Mouse (Mus musculus) liver, adult 2 months (tissue): ENCODE measurements at regions not wholly inside any gene's neighbourhood (a gene's known extent, or its start where the extent isn't known, plus 50 kb on each side); places are given as distances from the start of the nearest gene placed in this dataset.
A peak's percentile ranks its signal among the peaks of the same experiment; 100 is the strongest.

ENCODE experiments used
- DNase-seq: peaks from one replicate; pipeline ENCODE4 v3.0.0-alpha.2; 2011; ENCODE audit warnings: low read depth, low spot score; ENCODE audit errors: extremely low read depth
- H3K27ac ChIP-seq: fragments of 200-500 bp; replicated peaks from 2 replicates; pipeline ENCODE4 v1.5.1; 2012; ENCODE audit warnings: low read depth, mild to moderate bottlenecking, control low read depth, inconsistent platforms, low read length; ENCODE audit not compliant: insufficient read depth
- H3K27me3 ChIP-seq: fragments of 200-500 bp; 2 replicates; pipeline ENCODE4 v1.6.1; 2012; ENCODE audit warnings: mild to moderate bottlenecking, moderate library complexity, low read length, inconsistent platforms; ENCODE audit not compliant: control insufficient read depth, insufficient read depth
- H3K36me3 ChIP-seq: fragments of 200-500 bp; 2 replicates; pipeline ENCODE4 v1.6.1; 2012; ENCODE audit warnings: low read length, inconsistent platforms; ENCODE audit not compliant: control insufficient read depth, insufficient read depth
- H3K4me1 ChIP-seq: fragments of 200-500 bp; 2 replicates; pipeline ENCODE4 v1.6.1; 2011; ENCODE audit warnings: low read length; ENCODE audit not compliant: control insufficient read depth, insufficient read depth
- H3K4me3 ChIP-seq: fragments of 200-500 bp; 2 replicates; pipeline ENCODE4 v1.5.1; 2011; ENCODE audit warnings: low read depth, mild to moderate bottlenecking, control low read depth, low read length, moderate library complexity; ENCODE audit not compliant: insufficient read depth
- H3K79me2 ChIP-seq: fragments of 200-500 bp; 2 replicates; pipeline ENCODE4 v1.6.1; 2012; ENCODE audit warnings: inconsistent platforms, mild to moderate bottlenecking, low read length, moderate library complexity; ENCODE audit not compliant: control insufficient read depth, insufficient read depth
- H3K9ac ChIP-seq: fragments of 200-500 bp; 2 replicates; pipeline ENCODE4 v1.6.1; 2012; ENCODE audit warnings: low read depth, mild to moderate bottlenecking, control low read depth, inconsistent platforms, low read length
- CTCF ChIP-seq: fragments of 200-500 bp; IDR thresholded peaks from 2 replicates; pipeline ENCODE4 v1.5.1; 2011; ENCODE audit warnings: low read depth, low read length, control low read depth
- POLR2A ChIP-seq: fragments of 200-500 bp; IDR thresholded peaks from 2 replicates; pipeline ENCODE4 v1.6.1; 2011; ENCODE audit warnings: low read length, control low read depth; ENCODE audit not compliant: insufficient read depth; ENCODE audit errors: extremely low read depth
- WGBS: fragments of 180-500 bp; shearing (Covaris S2); methylation state at CpG from one replicate; pipeline ENCODE4 v1.1.7; 2018; 5-methylcytosine and 5-hydroxymethylcytosine counted together

DNA sequence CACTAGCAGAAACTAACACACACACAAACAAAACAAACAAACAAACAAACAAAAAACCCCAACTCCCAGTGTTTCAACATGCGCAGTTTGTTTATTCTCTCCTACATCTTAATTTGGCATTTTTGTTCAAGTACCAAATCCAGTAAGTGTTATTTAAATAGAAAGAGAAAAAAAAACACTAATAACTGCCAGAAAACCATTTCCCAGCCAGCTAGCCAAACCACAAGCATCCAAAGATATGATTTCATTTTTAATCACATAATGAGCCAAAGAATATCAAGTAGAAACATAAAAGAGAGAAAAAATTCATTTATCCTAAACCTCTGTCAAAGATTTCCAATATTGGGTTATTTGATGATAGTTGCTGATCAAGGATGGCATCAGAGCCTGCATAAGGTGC is 102.3 kb downstream of the Snx18 start:
- DNase-seq = no peak
- H3K4me1 ChIP-seq = peaks cover 7% of the 10 kb centered on the region
- no peak overlapping the region for H3K9ac ChIP-seq
- no peak overlapping the region for H3K27ac ChIP-seq
- 84% methylated on average over 1 of the region's 1 CpGs for WGBS
- H3K36me3 ChIP-seq = no peaks in the 10 kb centered on the region
- no peaks in the 10 kb centered on the region for H3K79me2 ChIP-seq
- H3K27me3 ChIP-seq = no peaks in the 10 kb centered on the region
- TF ChIP-seq POLR2A (no peak), CTCF (no peak)
- H3K4me3 ChIP-seq = no peak overlapping the region

DNA sequence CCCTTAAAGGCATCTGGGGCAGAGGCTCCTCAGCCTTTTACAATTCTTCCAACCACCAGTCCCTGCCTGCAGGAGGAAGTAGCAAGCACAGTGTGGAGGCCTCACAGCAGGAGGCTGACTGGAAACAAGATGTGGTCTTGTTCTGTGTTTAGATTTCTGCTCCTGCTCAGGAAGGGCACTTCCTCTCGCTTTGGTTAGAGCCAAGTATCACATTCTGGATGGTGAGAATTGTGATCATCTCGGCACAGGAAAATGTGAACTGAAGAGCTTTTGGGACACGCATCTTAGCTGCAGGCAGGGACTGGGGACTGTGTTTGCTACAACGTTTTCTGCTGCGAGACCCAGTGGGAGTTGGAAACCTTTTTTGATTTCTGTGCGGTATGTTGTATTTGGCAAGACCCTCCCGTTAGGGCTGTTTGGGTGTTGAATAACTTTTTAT is 103.2 kb downstream of the Snx18 start:
- Histone ChIP-seq H3K9ac (no peak overlapping the region), H3K27ac (no peak overlapping the region), H3K4me1 (peaks cover 7% of the 10 kb centered on the region), H3K79me2 (no peaks in the 10 kb centered on the region), H3K4me3 (no peak overlapping the region), H3K36me3 (no peaks in the 10 kb centered on the region), H3K27me3 (no peaks in the 10 kb centered on the region)
- DNase-seq = peak; percentile 14
- TF ChIP-seq CTCF = no peak
- no peak for TF ChIP-seq POLR2A
- WGBS = 67% methylated on average over 7 of the region's 7 CpGs

GRCm38 (mm10) chr13:113509403-113510185 is 108.8 kb downstream of the Snx18 start:
- Histone ChIP-seq H3K36me3 (no peaks in the 10 kb centered on the region), H3K9ac (no peak overlapping the region), H3K27me3 (no peaks in the 10 kb centered on the region), H3K4me1 (peaks cover 6% of the 10 kb centered on the region; the same call in 1 of the 2 replicates), H3K27ac (no peak overlapping the region), H3K79me2 (no peaks in the 10 kb centered on the region), H3K4me3 (no peak overlapping the region)
- no peak for TF ChIP-seq POLR2A
- no peak for TF ChIP-seq CTCF
- 22% methylated on average over 10 of the region's 10 CpGs for WGBS
- peak; percentile 80 for DNase-seq

DNA sequence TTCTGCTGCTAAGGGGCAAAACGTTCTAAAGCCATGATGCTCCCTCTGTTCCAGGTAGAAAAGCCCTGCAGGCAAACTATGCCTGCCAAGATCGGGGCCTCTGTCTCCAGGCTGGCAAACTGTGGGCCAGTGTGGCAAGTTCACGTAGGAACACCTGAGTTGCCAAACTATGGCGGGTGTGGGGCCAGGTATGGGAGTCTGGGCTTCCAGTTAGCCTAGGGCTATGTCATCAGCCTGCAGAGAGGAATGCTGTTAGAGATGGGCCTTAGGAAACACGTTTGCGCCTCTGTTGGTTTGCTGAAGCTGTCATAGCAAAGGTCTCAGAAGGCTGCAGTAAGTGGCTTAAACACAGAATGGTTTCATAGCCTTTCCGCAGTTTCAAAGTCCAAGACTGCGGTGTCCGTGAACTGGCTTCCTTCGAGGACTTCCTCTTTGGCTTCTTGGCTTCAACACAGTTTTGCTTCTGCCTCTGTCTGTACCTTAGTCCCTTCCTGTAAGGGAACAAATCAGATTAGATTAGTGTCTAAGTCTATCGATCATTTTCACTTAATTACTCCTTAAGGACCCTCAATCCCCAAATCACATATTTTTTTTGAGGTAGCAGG is 110.1 kb downstream of the Snx18 start:
- Histone ChIP-seq H3K27me3 (no peaks in the 10 kb centered on the region), H3K79me2 (no peaks in the 10 kb centered on the region), H3K9ac (no peak overlapping the region), H3K36me3 (no peaks in the 10 kb centered on the region), H3K4me3 (no peak overlapping the region), H3K27ac (no peak overlapping the region), H3K4me1 (peaks cover 6% of the 10 kb centered on the region; the same call in 1 of the 2 replicates)
- TF ChIP-seq CTCF = no peak
- no peak for TF ChIP-seq POLR2A
- WGBS = 74% methylated on average over 11 of the region's 11 CpGs
- peak; percentile 17 for DNase-seq

GRCm38 (mm10) chr13:113502528-113502927 is 115.8 kb downstream of the Snx18 start:
- no peak overlapping the region for H3K9ac ChIP-seq
- H3K36me3 ChIP-seq = no peaks in the 10 kb centered on the region
- no peak overlapping the region for H3K4me3 ChIP-seq
- no peaks in the 10 kb centered on the region for H3K79me2 ChIP-seq
- H3K27me3 ChIP-seq = no peaks in the 10 kb centered on the region
- DNase-seq = no peak
- no peak for TF ChIP-seq CTCF
- no peak for TF ChIP-seq POLR2A
- no peaks in the 10 kb centered on the region for H3K4me1 ChIP-seq
- H3K27ac ChIP-seq = no peak overlapping the region
- 91% methylated on average over 6 of the region's 6 CpGs for WGBS

DNA sequence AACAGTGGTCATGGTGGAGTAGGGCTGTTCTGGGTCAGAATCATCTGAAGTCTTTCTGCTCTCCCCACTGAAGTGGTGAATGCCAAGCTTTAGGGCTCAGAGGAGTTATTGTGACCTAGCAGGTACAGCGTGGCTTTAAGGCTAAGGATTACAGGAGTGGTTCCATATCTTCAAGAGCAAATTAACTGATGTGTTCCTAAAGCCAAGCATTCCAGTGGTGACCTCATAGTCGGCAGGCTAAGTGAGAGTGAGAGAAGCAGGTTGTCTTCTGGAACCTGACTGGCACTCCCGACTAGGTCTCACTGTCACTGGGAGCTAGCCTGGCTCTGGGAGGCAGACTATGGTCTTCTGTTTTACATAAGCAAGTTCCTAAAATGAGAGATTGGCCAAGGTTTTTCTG is 116.3 kb downstream of the Snx18 start:
- H3K4me1 ChIP-seq = no peaks in the 10 kb centered on the region
- DNase-seq = no peak
- no peaks in the 10 kb centered on the region for H3K27me3 ChIP-seq
- TF ChIP-seq CTCF (no peak), POLR2A (no peak)
- no peaks in the 10 kb centered on the region for H3K36me3 ChIP-seq
- WGBS = 87% methylated on average over 3 of the region's 3 CpGs
- H3K9ac ChIP-seq = no peak overlapping the region
- H3K4me3 ChIP-seq = no peak overlapping the region
- H3K27ac ChIP-seq = no peak overlapping the region
- no peaks in the 10 kb centered on the region for H3K79me2 ChIP-seq
